ENCODE assay signal across 8 mouse cellular contexts in genomic region chr10:80933421-80933979, GRCm38 (mm10). TPM values are rescaled to one million over a fixed set of nuclear protein-coding genes. Genes with fewer than 3 reads are reported as not detected.
DNase-seq lines count a peak whose midpoint lies in the region; ATAC-seq and TF ChIP-seq lines count a peak whose summit lies in the region.

No protein-coding gene starts in this region.

- ATAC-seq in embryonic facial prominence, embryonic 11.5 days (replicated peaks; ENCODE audit: insufficient number of reproducible peaks, low FRiP score, low TSS enrichment, low read depth): no peak
- ATAC-seq in lung, embryonic 14.5 days (ENCODE audit: insufficient read depth): no peak

- no peaks in the 10 kb centered on the region for H3K9me3 ChIP-seq in embryonic facial prominence, embryonic 11.5 days (replicated peaks; ENCODE audit: control insufficient read depth, low read length)
- H3K9me3 ChIP-seq in hindbrain, embryonic 10.5 days: no peaks in the 10 kb centered on the region
- H3K9me3 ChIP-seq in lung, embryonic 14.5 days (ENCODE audit: low read depth, low read length): no peaks in the 10 kb centered on the region

- peaks cover 44% of the 10 kb centered on the region for H3K27me3 ChIP-seq in embryonic facial prominence, embryonic 11.5 days (ENCODE audit: control insufficient read depth, insufficient read depth, low read length)
- H3K27me3 ChIP-seq in hindbrain, embryonic 10.5 days (ENCODE audit: insufficient read depth, poor library complexity, severe bottlenecking): peaks cover 85% of the 10 kb centered on the region
- H3K27me3 ChIP-seq in lung, embryonic 14.5 days (ENCODE audit: insufficient read depth, low read length): peaks cover 51% of the 10 kb centered on the region

- 2% methylated on average over 21 of the region's 21 CpGs for WGBS in embryonic facial prominence, embryonic 11.5 days
- 3% methylated on average over 21 of the region's 21 CpGs for WGBS in hindbrain, embryonic 10.5 days
- 2% methylated on average over 21 of the region's 21 CpGs for WGBS in lung, embryonic 14.5 days

- H3K9ac ChIP-seq in embryonic facial prominence, embryonic 11.5 days (replicated peaks; ENCODE audit: low read length): 0 out of 2 replicates have a peak overlapping the region, but pooled peaks have one; percentile 9
- H3K9ac ChIP-seq in lung, embryonic 14.5 days: no peak overlapping the region

- H3K4me3 ChIP-seq in embryonic facial prominence, embryonic 11.5 days (ENCODE audit: low read depth, low read length): peak overlapping the region; percentile 16; the same call in 1 of the 2 replicates
- peak overlapping the region; percentile 63 for H3K4me3 ChIP-seq in hindbrain, embryonic 10.5 days
- peak overlapping the region; percentile 17 for H3K4me3 ChIP-seq in lung, embryonic 14.5 days (ENCODE audit: low read depth, low read length)

- DNase-seq in retina, postnatal 1 day: peak; percentile 49
- no peak for DNase-seq in retina, embryonic 14.5 days (ENCODE audit: low spot score)
- DNase-seq in embryonic facial prominence, embryonic 11.5 days (ENCODE audit: low spot score): no peak
- peak; percentile 29 for DNase-seq in hindbrain, embryonic 10.5 days (ENCODE audit: low spot score)
- peak; percentile 57 for DNase-seq in lung, embryonic 14.5 days
- DNase-seq in skeletal muscle tissue, adult 2 months (ENCODE audit: low read depth, low spot score): peak; percentile 64
- DNase-seq in frontal cortex, postnatal 25 days (ENCODE audit: low spot score in 2 of 2): no peak
- DNase-seq in frontal cortex, postnatal 14 days (ENCODE audit: low spot score in 2 of 2): no peak

- H3K4me2 ChIP-seq in embryonic facial prominence, embryonic 11.5 days (ENCODE audit: low read depth, low read length): peak overlapping the region; percentile 37; the same call in 1 of the 2 replicates
- peak overlapping the region; percentile 96 for H3K4me2 ChIP-seq in lung, embryonic 14.5 days

- H3K36me3 ChIP-seq in embryonic facial prominence, embryonic 11.5 days (replicated peaks; ENCODE audit: control insufficient read depth, insufficient read depth, low read depth, low read length): no peaks in the 10 kb centered on the region
- no peaks in the 10 kb centered on the region for H3K36me3 ChIP-seq in hindbrain, embryonic 10.5 days
- H3K36me3 ChIP-seq in lung, embryonic 14.5 days (ENCODE audit: insufficient read depth): no peaks in the 10 kb centered on the region

- no peak overlapping the region for H3K27ac ChIP-seq in embryonic facial prominence, embryonic 11.5 days (replicated peaks; ENCODE audit: low read depth, low read length)
- H3K27ac ChIP-seq in hindbrain, embryonic 10.5 days: no peak overlapping the region
- H3K27ac ChIP-seq in lung, embryonic 14.5 days (ENCODE audit: low read depth): no peak overlapping the region

- no peak for TF ChIP-seq CTCF in lung, embryonic 14.5 days (IDR thresholded peaks at IDR 0.05; ENCODE audit: low read depth)

- H3K4me1 ChIP-seq in embryonic facial prominence, embryonic 11.5 days (ENCODE audit: control insufficient read depth, insufficient read depth, low read length): peaks cover 32% of the 10 kb centered on the region
- H3K4me1 ChIP-seq in hindbrain, embryonic 10.5 days (replicated peaks): peaks cover 94% of the 10 kb centered on the region
- H3K4me1 ChIP-seq in lung, embryonic 14.5 days (ENCODE audit: insufficient read depth): peaks cover 52% of the 10 kb centered on the region

RNA-seq across cellular contexts. Expression of gene Gadd45b, which starts 3.6 kb away (rescaled TPM):
- 9.9 and 11.6 TPM in 2 replicates for polyA plus RNA-seq in embryonic facial prominence, embryonic 11.5 days (2014; fragmentation: Nextera tagmentation; extraction: Ambion mirVana)
- 9.8 and 11.8 TPM in 2 replicates for polyA plus RNA-seq in hindbrain, embryonic 10.5 days (2016; fragmentation: Nextera tagmentation; extraction: Ambion mirVana)
- polyA plus RNA-seq in lung, embryonic 14.5 days (2014; fragmentation: Nextera tagmentation; extraction: Ambion mirVana): 18.3 and 24.6 TPM in 2 replicates

RNA-seq across cellular contexts. Expression of gene Lmnb2, which starts 15.5 kb away (rescaled TPM):
- polyA plus RNA-seq in embryonic facial prominence, embryonic 11.5 days (2014; fragmentation: Nextera tagmentation; extraction: Ambion mirVana): 18.4 and 19.4 TPM in 2 replicates
- 65.8 and 78.4 TPM in 2 replicates for polyA plus RNA-seq in hindbrain, embryonic 10.5 days (2016; fragmentation: Nextera tagmentation; extraction: Ambion mirVana)
- polyA plus RNA-seq in lung, embryonic 14.5 days (2014; fragmentation: Nextera tagmentation; extraction: Ambion mirVana): 22.9 and 24.4 TPM in 2 replicates

RNA-seq across cellular contexts. Expression of gene Timm13, which starts 32.7 kb away (rescaled TPM):
- polyA plus RNA-seq in embryonic facial prominence, embryonic 11.5 days (2014; fragmentation: Nextera tagmentation; extraction: Ambion mirVana): 266 and 347 TPM in 2 replicates
- polyA plus RNA-seq in hindbrain, embryonic 10.5 days (2016; fragmentation: Nextera tagmentation; extraction: Ambion mirVana): 374 and 391 TPM in 2 replicates
- polyA plus RNA-seq in lung, embryonic 14.5 days (2014; fragmentation: Nextera tagmentation; extraction: Ambion mirVana): 315 and 321 TPM in 2 replicates

Comparison
In these comparisons a context has a peak if more than half of its experiments do, and no peak if none do; other contexts are left out.
1. DNase-seq: peak in retina, postnatal 1 day (single experiment), hindbrain, embryonic 10.5 days (single experiment), lung, embryonic 14.5 days (single experiment) and skeletal muscle tissue, adult 2 months (single experiment); none in retina, embryonic 14.5 days (single experiment), embryonic facial prominence, embryonic 11.5 days (single experiment), frontal cortex, postnatal 25 days (0 of 2) and frontal cortex, postnatal 14 days (0 of 2).
2. Peak in every context shown above with its lines, with median percentiles within 50 percentile points of each other: H3K4me3 ChIP-seq.